Mouse (Mus musculus) testis, adult 2 months (tissue): ENCODE data around the gene Nkpd1.

Source experiments
- CTCF ChIP-seq: fragments of 200-500 bp; IDR thresholded peaks from 2 replicates; pipeline ENCODE4 v1.5.1; 2012; ENCODE audit warnings: low read depth, mild to moderate bottlenecking, inconsistent platforms, low read length, moderate library complexity; ENCODE audit not compliant: control insufficient read depth, insufficient read depth, insufficient replicate concordance
- POLR2A ChIP-seq: fragments of 200-500 bp; IDR thresholded peaks from 2 replicates; pipeline ENCODE4 v1.6.1; 2012; ENCODE audit warnings: low read depth, mild to moderate bottlenecking, inconsistent platforms, low read length, moderate library complexity; ENCODE audit not compliant: control insufficient read depth

DNA sequence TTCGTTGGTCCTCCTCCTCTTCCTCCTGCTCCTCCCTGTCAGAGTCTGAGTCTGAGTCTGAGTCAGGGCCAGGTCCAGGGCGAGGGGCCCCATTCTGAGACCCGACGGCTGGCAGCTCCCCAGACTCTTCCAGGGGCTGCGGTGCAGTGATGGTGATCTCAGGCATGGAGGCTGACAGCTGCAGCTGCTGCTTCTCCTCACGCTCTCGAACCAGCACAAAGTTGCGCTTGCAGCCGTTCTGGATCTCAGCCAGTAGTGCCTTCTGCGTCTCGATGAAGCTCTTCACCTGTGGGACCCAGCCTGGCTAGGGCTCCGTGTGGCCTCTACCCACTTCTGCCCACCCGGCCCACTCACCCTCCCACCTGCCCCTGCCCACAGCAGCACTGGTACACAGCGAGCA, 14.6 kb downstream of the Nkpd1 start:
- TF ChIP-seq CTCF (no peak), POLR2A (no peak)
